In the genomic region with DNA sequence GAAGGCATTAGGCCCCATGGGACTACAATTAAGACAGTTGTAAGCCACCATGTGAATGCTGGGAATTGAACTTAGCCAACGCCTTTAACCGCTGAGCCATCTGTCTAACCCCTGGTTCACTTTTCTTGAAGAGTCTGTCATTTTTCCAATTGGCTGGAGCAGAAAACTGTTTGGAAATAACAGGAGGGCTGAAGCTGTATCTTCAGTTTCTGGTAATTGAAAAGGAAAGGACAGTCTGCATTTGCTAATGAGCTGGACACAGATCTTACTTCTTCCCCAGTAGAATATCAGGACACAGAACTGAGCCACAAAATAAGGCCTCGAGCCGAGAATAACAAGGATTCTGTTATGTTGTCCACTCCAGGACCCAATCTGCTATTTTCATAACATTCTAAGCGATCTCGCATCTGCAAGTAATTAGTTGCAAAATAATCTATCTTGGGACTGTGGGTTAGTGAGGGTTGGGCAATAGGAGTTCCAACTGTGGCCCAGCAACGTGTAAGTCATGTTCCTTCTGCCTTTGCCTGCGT, we compare ENCODE assay signal across 12 mouse cellular contexts.
DNase-seq lines count a peak whose midpoint lies in the region; ATAC-seq lines count a peak whose summit lies in the region.
"Had no signal": no experiment of that assay in that cellular context is flagged by ENCODE, and none has a peak within 500 bp of the region (broad histone marks: within the 10 kb centered on the region; RNA-seq: fewer than 3 reads in every experiment).

No protein-coding gene starts in this region.

- H3K4me3 ChIP-seq in forebrain, embryonic 11.5 days (ENCODE audit: low read depth, low read length) = no peak overlapping the region
- H3K4me3 ChIP-seq: forebrain, embryonic 12.5 days; megakaryocyte, embryonic 14.5 days had no signal

- peak; percentile 44 for DNase-seq in gastrocnemius, postnatal 25 days
- no peak for DNase-seq in gastrocnemius, postnatal 36 days
- peak; percentile 4 for DNase-seq in lung, postnatal 10 days
- no peak for DNase-seq in lung, postnatal 14 days
- peak; percentile 65 for DNase-seq in fibroblast of lung, adult 2 months (ENCODE audit: low read depth)
- DNase-seq in spleen, postnatal 14 days (ENCODE audit: low spot score in 2 of 2) = no peak
- no peak for DNase-seq in kidney, postnatal 4 days
- no peak for DNase-seq in forebrain, embryonic 11.5 days (ENCODE audit: low spot score)
- DNase-seq: kidney, postnatal 10 days; liver had no signal

- H3K27ac ChIP-seq in forebrain, embryonic 11.5 days (ENCODE audit: low read depth, low read length) = no peak overlapping the region
- H3K27ac ChIP-seq: forebrain, embryonic 12.5 days had no signal

- H3K9ac ChIP-seq in forebrain, embryonic 11.5 days (ENCODE audit: low read length) = no peak overlapping the region
- H3K9ac ChIP-seq: forebrain, embryonic 12.5 days had no signal

- 81% methylated on average over 8 of the region's 8 CpGs for WGBS in forebrain, embryonic 11.5 days

- no peaks in the 10 kb centered on the region for H3K36me3 ChIP-seq in forebrain, embryonic 11.5 days (ENCODE audit: control insufficient read depth, insufficient read depth, low read length)
- H3K36me3 ChIP-seq: forebrain, embryonic 12.5 days had no signal

- no peak overlapping the region for H3K4me2 ChIP-seq in forebrain, embryonic 11.5 days (ENCODE audit: low read depth, low read length, severe bottlenecking)
- H3K4me2 ChIP-seq: forebrain, embryonic 12.5 days had no signal

- ATAC-seq in forebrain, embryonic 11.5 days (replicated peaks; ENCODE audit: low FRiP score) = no peak

- intact Hi-C loops in gastrocnemius, postnatal 36 days (cut with DNase I) = no loop called here

- H3K4me1 ChIP-seq in forebrain, embryonic 11.5 days (replicated peaks; ENCODE audit: control insufficient read depth, insufficient read depth, low read length) = no peaks in the 10 kb centered on the region

- H3K27me3 ChIP-seq in forebrain, embryonic 11.5 days (ENCODE audit: control insufficient read depth, insufficient read depth, low read length) = no peaks in the 10 kb centered on the region
- H3K27me3 ChIP-seq: forebrain, embryonic 12.5 days had no signal

- no peaks in the 10 kb centered on the region for H3K9me3 ChIP-seq in forebrain, embryonic 11.5 days (ENCODE audit: control insufficient read depth, low read length)
- H3K9me3 ChIP-seq: forebrain, embryonic 12.5 days had no signal

Comparison
In these comparisons a context has a peak if more than half of its experiments do, and no peak if none do; other contexts are left out.
1. DNase-seq: peak in gastrocnemius, postnatal 25 days (single experiment), lung, postnatal 10 days (single experiment) and fibroblast of lung, adult 2 months (single experiment); none in gastrocnemius, postnatal 36 days (0 of 2), lung, postnatal 14 days (single experiment), spleen, postnatal 14 days (0 of 2), kidney, postnatal 4 days (0 of 2) and forebrain, embryonic 11.5 days (single experiment).